Mouse (Mus musculus): ENCODE measurements at regions not wholly inside any gene's neighbourhood (a gene's known extent, or its start where the extent isn't known, plus 50 kb on each side); places are given as distances from the start of the nearest gene placed in this dataset.

DNA sequence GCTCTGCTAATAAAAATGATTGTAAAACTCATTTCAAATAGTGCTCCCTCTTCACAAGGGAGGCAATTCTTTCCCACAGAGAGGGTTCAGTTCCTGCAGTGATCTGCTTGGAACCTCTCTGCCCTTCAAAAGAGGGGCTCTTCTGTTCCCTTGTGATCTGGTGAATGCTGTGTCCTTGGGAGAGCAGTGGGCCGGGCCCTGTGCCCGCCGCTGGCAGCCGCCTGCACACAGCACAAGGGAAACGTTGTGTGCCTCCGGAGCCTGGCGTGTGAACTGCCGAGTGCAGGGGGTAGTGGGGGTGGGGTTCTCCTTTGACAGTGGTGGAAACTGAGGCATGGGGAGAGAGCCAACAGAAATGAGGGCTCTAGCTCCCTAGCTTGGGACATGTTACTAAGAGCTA lies 54.4 kb upstream of the Csrp1 start:
- DNase-seq (ENCODE audit: low spot score in 2 of 2), result peak; percentile 65

DNA sequence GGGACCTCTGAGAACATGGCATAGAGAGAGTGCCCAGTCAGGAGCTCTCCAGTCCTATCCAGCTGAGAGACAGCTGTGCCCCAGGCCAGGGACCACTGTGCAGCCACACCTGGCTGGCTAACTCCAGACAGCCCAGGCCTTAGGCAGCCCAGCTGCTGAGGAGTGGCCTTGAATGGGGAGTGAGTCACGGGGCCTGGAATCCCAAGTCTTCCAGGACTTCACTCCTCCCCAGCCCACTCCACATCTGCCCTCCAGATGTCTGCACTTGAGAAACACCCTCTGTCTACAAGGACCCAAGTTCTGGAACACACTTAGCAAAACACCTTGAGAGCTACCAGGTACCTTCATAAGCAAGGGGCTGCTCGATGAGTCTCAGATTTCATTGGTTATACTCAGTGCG lies 51.5 kb upstream of the Csrp1 start:
- no peak for DNase-seq (ENCODE audit: low spot score in 2 of 2)

DNA sequence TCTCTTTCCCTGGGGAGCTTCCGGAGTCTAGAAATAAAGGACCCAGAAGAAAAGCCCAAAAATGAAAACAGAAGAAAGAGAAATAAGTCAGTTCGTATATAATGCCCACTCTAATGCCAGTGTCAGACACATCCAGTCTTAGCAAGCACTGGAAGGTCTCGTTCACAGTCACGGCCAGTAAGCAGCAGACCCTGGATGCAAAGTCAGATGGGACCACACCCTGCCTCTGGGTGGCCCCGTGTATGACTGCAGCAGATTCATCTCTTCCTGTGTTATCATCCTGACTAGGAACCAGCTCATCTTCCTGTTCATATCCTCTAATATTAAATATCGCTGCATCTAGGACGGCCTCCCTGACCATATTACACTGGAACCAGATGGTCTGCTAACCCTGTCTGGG lies 50.9 kb upstream of the Csrp1 start:
- DNase-seq (ENCODE audit: low spot score in 2 of 2), result no peak

DNA sequence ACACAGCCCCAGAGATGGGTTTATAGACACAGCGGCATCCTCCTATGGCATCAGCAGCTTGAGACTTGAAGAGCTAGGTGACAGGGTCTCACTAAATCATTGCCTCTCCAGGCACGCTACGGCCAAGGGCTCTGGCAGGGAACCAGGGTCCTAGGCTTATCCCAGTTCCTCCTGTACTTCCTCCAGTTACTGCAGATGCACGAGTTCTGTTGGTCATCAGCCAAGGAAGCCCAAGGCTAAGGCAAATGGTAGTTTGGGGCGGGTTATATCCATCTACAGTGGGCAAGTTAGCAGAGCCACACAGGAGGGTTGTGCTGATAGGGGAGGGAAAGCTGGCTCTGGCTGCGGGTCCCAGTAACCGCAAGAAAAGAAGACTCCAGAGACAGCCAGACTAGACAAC lies 50.1 kb upstream of the Csrp1 start:
- no peak for DNase-seq (ENCODE audit: low spot score in 2 of 2)

All from left cerebral cortex, adult 9 months (tissue).